Mouse (Mus musculus): ENCODE data around the gene Actr10. TPM values are rescaled to one million over a fixed set of nuclear protein-coding genes. Genes with fewer than 3 reads are reported as not detected.

Actr10 gene
- polyA plus RNA-seq, 1 experiment from 2014 or later: 261 TPM

DNA sequence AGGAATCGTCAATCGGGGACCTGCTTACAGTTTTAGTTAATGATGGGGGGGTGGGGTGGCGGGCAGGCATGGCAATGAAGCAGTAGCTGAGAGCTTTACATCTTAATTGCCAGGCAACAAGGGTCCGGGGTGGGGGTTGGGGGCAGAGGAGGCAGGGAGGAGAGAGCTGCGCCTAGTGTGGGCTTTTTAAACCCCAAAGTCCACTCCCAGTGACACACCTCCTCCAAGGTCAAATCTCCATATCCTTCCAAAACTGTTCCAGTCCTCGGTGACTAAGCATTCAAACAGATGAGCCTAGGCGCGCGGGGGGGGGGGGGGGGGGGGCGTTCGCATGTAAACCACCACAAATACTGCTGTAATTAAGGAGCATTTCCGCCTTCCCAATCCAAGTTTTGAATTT is 507 bp upstream of the Actr10 start:
- Histone ChIP-seq H3K4me1 (replicated peaks; ENCODE audit: control insufficient read depth, insufficient read depth, low read length) (no peaks in the 10 kb centered on the region), H3K4me3 (ENCODE audit: low read depth, low read length) (peak overlapping the region; percentile 83), H3K36me3 (ENCODE audit: control insufficient read depth, insufficient read depth, low read length) (no peaks in the 10 kb centered on the region; the same call in 1 of the 2 replicates), H3K27ac (ENCODE audit: low read depth, low read length) (peak overlapping the region; percentile 81), H3K9me3 (ENCODE audit: control insufficient read depth, low read length) (no peaks in the 10 kb centered on the region), H3K4me2 (ENCODE audit: low read depth, low read length, severe bottlenecking) (peak overlapping the region; percentile 59), H3K27me3 (ENCODE audit: control insufficient read depth, insufficient read depth, low read length) (no peaks in the 10 kb centered on the region), H3K9ac (ENCODE audit: low read length) (peak overlapping the region; percentile 86)
- DNase-seq (ENCODE audit: low spot score) (peak; percentile 65), ATAC-seq (replicated peaks; ENCODE audit: low FRiP score) (peak; percentile 53)
- WGBS: 22% methylated on average over 10 of the region's 12 CpGs

GRCm38 (mm10) chr12:70940806-70941205 is 3.1 kb downstream of the Actr10 start:
- Histone ChIP-seq H3K4me1 (replicated peaks; ENCODE audit: control insufficient read depth, insufficient read depth, low read length) (no peaks in the 10 kb centered on the region), H3K27me3 (ENCODE audit: control insufficient read depth, insufficient read depth, low read length) (no peaks in the 10 kb centered on the region), H3K9ac (ENCODE audit: low read length) (no peak overlapping the region), H3K4me2 (ENCODE audit: low read depth, low read length, severe bottlenecking) (no peak overlapping the region), H3K27ac (ENCODE audit: low read depth, low read length) (no peak overlapping the region), H3K36me3 (ENCODE audit: control insufficient read depth, insufficient read depth, low read length) (no peaks in the 10 kb centered on the region; the same call in 1 of the 2 replicates), H3K4me3 (ENCODE audit: low read depth, low read length) (no peak overlapping the region), H3K9me3 (ENCODE audit: control insufficient read depth, low read length) (no peaks in the 10 kb centered on the region)
- ATAC-seq (replicated peaks; ENCODE audit: low FRiP score): no peak
- no peak for DNase-seq (ENCODE audit: low spot score)
- 96% methylated on average over 7 of the region's 7 CpGs for WGBS

GRCm38 (mm10) chr12:70944181-70944580 is 6.5 kb downstream of the Actr10 start:
- ATAC-seq (replicated peaks; ENCODE audit: low FRiP score) (no peak), DNase-seq (ENCODE audit: low spot score) (no peak)
- H3K4me3 ChIP-seq (ENCODE audit: low read depth, low read length): no peak overlapping the region
- 95% methylated on average over 5 of the region's 5 CpGs for WGBS
- no peak overlapping the region for H3K27ac ChIP-seq (ENCODE audit: low read depth, low read length)
- H3K9me3 ChIP-seq (ENCODE audit: control insufficient read depth, low read length): no peaks in the 10 kb centered on the region
- H3K4me1 ChIP-seq (replicated peaks; ENCODE audit: control insufficient read depth, insufficient read depth, low read length): no peaks in the 10 kb centered on the region
- H3K36me3 ChIP-seq (ENCODE audit: control insufficient read depth, insufficient read depth, low read length): peaks cover 5% of the 10 kb centered on the region; the same call in 1 of the 2 replicates
- H3K27me3 ChIP-seq (ENCODE audit: control insufficient read depth, insufficient read depth, low read length): no peaks in the 10 kb centered on the region
- no peak overlapping the region for H3K9ac ChIP-seq (ENCODE audit: low read length)
- H3K4me2 ChIP-seq (ENCODE audit: low read depth, low read length, severe bottlenecking): no peak overlapping the region

GRCm38 (mm10) chr12:70946585-70947256 is 9.1 kb downstream of the Actr10 start:
- Histone ChIP-seq H3K36me3 (ENCODE audit: control insufficient read depth, insufficient read depth, low read length) (peaks cover 5% of the 10 kb centered on the region; the same call in 1 of the 2 replicates), H3K9ac (ENCODE audit: low read length) (no peak overlapping the region), H3K9me3 (ENCODE audit: control insufficient read depth, low read length) (no peaks in the 10 kb centered on the region), H3K4me1 (replicated peaks; ENCODE audit: control insufficient read depth, insufficient read depth, low read length) (no peaks in the 10 kb centered on the region), H3K27me3 (ENCODE audit: control insufficient read depth, insufficient read depth, low read length) (no peaks in the 10 kb centered on the region), H3K27ac (ENCODE audit: low read depth, low read length) (no peak overlapping the region), H3K4me3 (ENCODE audit: low read depth, low read length) (no peak overlapping the region), H3K4me2 (ENCODE audit: low read depth, low read length, severe bottlenecking) (no peak overlapping the region)
- no peak for DNase-seq (ENCODE audit: low spot score)
- no peak for ATAC-seq (replicated peaks; ENCODE audit: low FRiP score)
- WGBS: 94% methylated on average over 10 of the region's 10 CpGs

GRCm38 (mm10) chr12:70958640-70959039 is 21.0 kb downstream of the Actr10 start:
- H3K36me3 ChIP-seq (ENCODE audit: control insufficient read depth, insufficient read depth, low read length): no peaks in the 10 kb centered on the region; the same call in 1 of the 2 replicates
- WGBS: 89% methylated on average over 4 of the region's 4 CpGs
- no peak for ATAC-seq (replicated peaks; ENCODE audit: low FRiP score)

GRCm38 (mm10) chr12:70967581-70967980 is 29.9 kb downstream of the Actr10 start:
- DNase-seq (ENCODE audit: low spot score) (no peak), ATAC-seq (replicated peaks; ENCODE audit: low FRiP score) (no peak)
- WGBS: 45% methylated on average over 8 of the region's 8 CpGs
- Histone ChIP-seq H3K4me2 (ENCODE audit: low read depth, low read length, severe bottlenecking) (peak overlapping the region; percentile 45), H3K27ac (ENCODE audit: low read depth, low read length) (peak overlapping the region; percentile 79; the same call in 1 of the 2 replicates), H3K9me3 (ENCODE audit: control insufficient read depth, low read length) (no peaks in the 10 kb centered on the region), H3K36me3 (ENCODE audit: control insufficient read depth, insufficient read depth, low read length) (no peaks in the 10 kb centered on the region), H3K4me3 (ENCODE audit: low read depth, low read length) (peak overlapping the region; percentile 55), H3K4me1 (replicated peaks; ENCODE audit: control insufficient read depth, insufficient read depth, low read length) (0 out of 2 replicates have a peak, but pooled peaks cover 2% of the 10 kb centered on the region), H3K9ac (ENCODE audit: low read length) (peak overlapping the region; percentile 80), H3K27me3 (ENCODE audit: control insufficient read depth, insufficient read depth, low read length) (no peaks in the 10 kb centered on the region)

More at GRCm38 (mm10) chr12:70958640-70959039, 21.0 kb downstream of the Actr10 start:
- no peak overlapping the region for H3K9ac ChIP-seq (ENCODE audit: low read length)
- H3K4me1 ChIP-seq (replicated peaks; ENCODE audit: control insufficient read depth, insufficient read depth, low read length): no peaks in the 10 kb centered on the region
- H3K27ac ChIP-seq (ENCODE audit: low read depth, low read length): no peak overlapping the region
- no peak for DNase-seq (ENCODE audit: low spot score)
- no peaks in the 10 kb centered on the region for H3K9me3 ChIP-seq (ENCODE audit: control insufficient read depth, low read length)
- no peak overlapping the region for H3K4me3 ChIP-seq (ENCODE audit: low read depth, low read length)
- no peaks in the 10 kb centered on the region for H3K27me3 ChIP-seq (ENCODE audit: control insufficient read depth, insufficient read depth, low read length)
- no peak overlapping the region for H3K4me2 ChIP-seq (ENCODE audit: low read depth, low read length, severe bottlenecking)

DNA sequence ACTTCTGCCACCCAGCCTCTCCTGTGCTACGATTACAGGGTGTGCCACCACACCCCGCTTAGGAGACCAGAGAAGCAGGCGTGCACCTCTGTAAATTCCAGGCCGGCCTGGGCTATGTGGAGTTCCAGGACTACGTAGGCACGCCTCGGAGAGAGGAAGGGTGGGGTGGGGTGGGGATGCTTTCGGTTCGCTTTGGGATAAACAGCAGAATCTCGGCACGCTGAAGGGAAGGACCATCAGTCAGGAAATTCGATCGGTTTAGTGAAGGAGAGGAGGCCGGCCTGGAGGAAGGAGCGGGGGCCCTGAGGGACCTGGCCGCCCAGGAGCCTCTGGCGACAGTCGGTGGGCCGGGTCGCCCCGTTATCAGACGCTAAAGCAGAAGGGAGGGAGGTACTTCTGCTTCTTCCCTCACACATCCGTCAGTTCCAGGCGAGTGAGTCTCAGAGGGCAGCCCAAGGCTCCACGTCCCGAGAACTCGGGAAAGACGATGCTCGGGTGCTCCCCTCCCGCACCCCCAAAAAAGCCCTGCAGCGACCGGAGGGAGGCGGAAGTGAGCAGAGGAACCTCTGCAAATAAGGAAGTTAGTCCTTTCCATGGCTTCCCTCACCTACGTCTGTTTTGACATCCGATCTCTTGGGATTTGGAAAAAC is 30.6 kb downstream of the Actr10 start:
- no peaks in the 10 kb centered on the region for H3K27me3 ChIP-seq (ENCODE audit: control insufficient read depth, insufficient read depth, low read length)
- peak overlapping the region; percentile 55 for H3K4me3 ChIP-seq (ENCODE audit: low read depth, low read length)
- 0 out of 2 replicates have a peak, but pooled peaks cover 2% of the 10 kb centered on the region for H3K4me1 ChIP-seq (replicated peaks; ENCODE audit: control insufficient read depth, insufficient read depth, low read length)
- peak; percentile 82 for ATAC-seq (replicated peaks; ENCODE audit: low FRiP score)
- peak overlapping the region; percentile 45 for H3K4me2 ChIP-seq (ENCODE audit: low read depth, low read length, severe bottlenecking)
- no peaks in the 10 kb centered on the region for H3K9me3 ChIP-seq (ENCODE audit: control insufficient read depth, low read length)
- peak overlapping the region; percentile 79 for H3K27ac ChIP-seq (ENCODE audit: low read depth, low read length)
- H3K36me3 ChIP-seq (ENCODE audit: control insufficient read depth, insufficient read depth, low read length): no peaks in the 10 kb centered on the region
- DNase-seq (ENCODE audit: low spot score): peak; percentile 87
- peak overlapping the region; percentile 80 for H3K9ac ChIP-seq (ENCODE audit: low read length)
- WGBS: under 1% methylated on average over 35 of the region's 35 CpGs

- H3K9ac ChIP-seq (ENCODE audit: low read length): peak overlapping the region; percentile 80; the same call in 1 of the 2 replicates
- H3K27me3 ChIP-seq (ENCODE audit: control insufficient read depth, insufficient read depth, low read length): no peaks in the 10 kb centered on the region
- no peaks in the 10 kb centered on the region for H3K36me3 ChIP-seq (ENCODE audit: control insufficient read depth, insufficient read depth, low read length)
- WGBS: 1% methylated on average over 15 of the region's 15 CpGs
- ATAC-seq (replicated peaks; ENCODE audit: low FRiP score) (peak; percentile 74), DNase-seq (ENCODE audit: low spot score) (peak; percentile 90)
- peak overlapping the region; percentile 79 for H3K27ac ChIP-seq (ENCODE audit: low read depth, low read length)
- peak overlapping the region; percentile 45 for H3K4me2 ChIP-seq (ENCODE audit: low read depth, low read length, severe bottlenecking)
- H3K4me3 ChIP-seq (ENCODE audit: low read depth, low read length): peak overlapping the region; percentile 55
- H3K9me3 ChIP-seq (ENCODE audit: control insufficient read depth, low read length): no peaks in the 10 kb centered on the region
- 0 out of 2 replicates have a peak, but pooled peaks cover 2% of the 10 kb centered on the region for H3K4me1 ChIP-seq (replicated peaks; ENCODE audit: control insufficient read depth, insufficient read depth, low read length)
Observed at GRCm38 (mm10) chr12:70968791-70969307, 31.2 kb downstream of the Actr10 start.

Measured in forebrain, embryonic 11.5 days (tissue).